Mouse (Mus musculus): ENCODE data around the gene Kpna2. TPM values are rescaled to one million over a fixed set of nuclear protein-coding genes. Genes with fewer than 3 reads are reported as not detected.
"Not testable (repeated sequence)": the region's sequence is repeated elsewhere in the genome, so short reads cannot be mapped to it uniquely, and the experiment has no call there.

Gene Kpna2
- polyA plus RNA-seq (2015; fragmentation: Nextera tagmentation; extraction: Ambion mirVana), result 427 and 439 TPM in 2 replicates

DNA sequence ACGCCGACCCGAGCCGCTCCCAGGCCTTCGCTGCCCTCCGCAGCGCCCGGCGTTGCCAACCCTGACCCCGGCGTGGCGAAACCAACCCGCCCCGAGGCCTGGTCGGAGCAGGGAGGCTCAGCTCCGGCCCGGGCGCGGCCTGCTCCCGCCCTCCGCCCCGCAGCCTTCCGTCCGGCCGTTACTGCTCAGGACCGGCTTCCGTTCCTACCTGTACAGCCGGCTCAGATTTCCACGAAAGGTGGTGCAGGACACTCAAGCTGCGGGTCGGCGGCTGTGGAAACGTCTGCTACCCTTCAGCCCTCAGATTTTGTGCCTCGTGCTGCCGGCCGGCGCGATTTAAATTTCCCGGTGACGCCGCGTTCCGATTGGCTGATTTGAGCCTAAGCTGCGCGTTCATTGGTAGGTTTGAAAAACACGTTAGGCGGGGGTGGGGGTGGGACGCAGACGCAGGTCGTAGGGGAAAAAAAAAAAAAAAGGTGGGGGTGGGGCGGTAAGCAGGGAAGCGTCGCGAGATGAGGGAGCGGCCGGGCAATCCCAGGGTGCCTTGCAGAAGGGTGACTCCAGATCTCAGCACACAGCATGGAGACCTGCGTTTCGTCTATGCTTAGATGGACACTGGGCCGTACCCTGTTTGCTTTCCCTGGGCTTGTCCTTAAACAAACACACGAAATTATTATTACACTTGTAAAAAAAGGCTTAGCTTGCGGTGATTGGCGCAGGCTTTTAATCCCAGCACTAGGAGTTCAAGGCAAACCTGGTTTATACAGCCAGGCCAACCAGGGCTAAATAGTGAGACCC lies at the start of gene Kpna2:
TSS of gene Kpna2 (minus strand) at position 391 of the 798 bp plus-strand sequence.
- DNase-seq (ENCODE audit: low spot score), result peak; percentile 92

DNA sequence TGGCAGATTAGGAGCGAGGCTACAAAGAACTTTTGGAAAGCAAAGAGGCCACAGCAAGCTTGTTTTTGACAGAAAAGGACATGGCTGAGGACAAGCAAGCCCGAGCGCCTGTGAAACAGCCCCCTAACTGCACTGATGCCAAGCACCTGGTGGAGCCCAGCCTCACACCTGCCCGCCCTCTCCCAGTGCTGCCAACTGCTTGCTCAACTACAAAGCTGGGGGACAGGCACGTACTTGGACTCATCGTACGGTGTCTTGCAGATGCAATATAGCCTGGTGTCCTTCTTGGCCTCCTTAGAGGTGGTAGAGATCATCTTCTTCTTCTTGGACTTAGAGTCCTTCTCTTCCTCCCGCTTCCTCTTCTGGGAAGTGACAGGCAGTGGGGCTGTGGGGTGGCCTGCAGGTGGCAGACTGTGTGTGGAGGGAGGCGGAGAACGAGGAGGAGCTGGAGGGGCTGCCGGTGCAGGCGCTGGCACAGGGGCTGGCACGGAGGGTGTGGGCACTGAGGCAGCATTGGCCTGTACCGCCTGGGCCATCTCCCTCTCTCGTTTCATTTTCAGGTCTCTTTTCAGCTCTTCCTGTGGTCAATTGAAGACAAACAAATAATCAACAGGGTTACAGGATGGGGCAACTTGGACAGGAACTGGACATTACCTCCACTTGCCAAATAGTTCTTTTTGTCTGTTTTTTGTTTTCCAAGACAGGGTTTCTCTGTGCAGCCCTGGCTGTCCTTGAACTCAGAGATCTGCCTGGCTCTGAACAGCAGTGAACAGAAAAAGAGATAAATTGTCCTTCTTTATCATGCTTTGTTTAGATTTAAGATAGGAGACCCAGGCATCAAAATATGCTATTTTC lies 47.7 kb upstream of the Kpna2 start:
- no peak for DNase-seq (ENCODE audit: low spot score)

DNA sequence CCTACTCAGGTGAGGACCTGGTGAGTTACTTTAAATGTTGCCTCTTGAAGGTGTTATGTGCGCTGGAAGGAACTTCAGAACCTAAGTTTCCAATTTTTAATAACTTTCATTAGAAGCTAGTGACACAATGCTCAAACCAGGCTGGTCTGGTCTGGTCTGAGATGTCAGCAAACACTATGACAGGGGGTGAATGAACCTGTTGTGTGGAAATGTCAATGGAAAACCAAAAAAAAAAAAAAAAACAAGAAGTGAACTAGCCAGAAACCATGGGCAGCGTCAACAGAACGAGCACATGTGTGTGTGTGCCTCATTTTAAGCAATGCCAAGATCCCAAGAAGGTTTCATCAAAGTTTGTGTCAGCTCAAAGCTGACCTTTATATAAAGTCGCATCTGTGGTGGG lies 46.2 kb upstream of the Kpna2 start:
- no peak for DNase-seq (ENCODE audit: low spot score)

DNA sequence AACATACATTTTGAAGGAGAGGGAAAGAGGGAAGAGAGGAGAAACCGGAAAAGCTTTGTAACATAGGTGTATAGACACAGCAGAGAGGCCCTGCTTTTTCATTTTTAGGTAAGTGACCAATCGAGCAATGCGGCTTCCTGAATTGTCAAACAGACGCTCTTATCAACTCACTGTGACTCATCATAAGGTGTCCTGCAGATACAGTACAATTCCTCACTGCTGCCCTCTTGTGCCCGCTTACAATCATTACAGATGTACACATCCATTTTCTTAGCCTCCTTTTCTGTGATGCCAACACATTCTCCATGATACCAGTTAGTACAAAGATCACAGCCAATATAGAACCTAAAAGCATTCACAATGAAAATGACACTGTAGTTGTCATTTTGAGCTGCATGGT lies 45.0 kb upstream of the Kpna2 start:
- DNase-seq (ENCODE audit: low spot score), result peak; percentile 76

DNA sequence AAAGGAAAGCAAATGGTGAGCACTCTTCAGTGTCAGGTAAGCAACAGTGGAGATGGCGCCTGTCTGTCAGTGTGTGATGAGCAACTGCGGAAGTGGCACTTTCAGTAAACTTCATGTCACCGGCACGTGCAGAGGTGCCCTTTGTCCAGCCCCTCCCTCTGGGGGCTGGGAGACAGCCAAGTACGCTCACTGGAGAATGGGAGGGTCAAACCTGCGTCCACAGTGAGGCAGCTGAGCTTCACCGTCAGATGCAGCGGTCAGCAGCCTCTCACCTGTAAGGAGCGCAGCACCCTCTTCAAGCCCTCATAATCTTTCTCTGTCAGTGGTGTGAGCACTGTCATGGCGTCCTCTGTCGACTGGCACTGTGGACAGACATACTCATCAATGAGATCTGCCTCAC lies 44.0 kb upstream of the Kpna2 start:
- DNase-seq (ENCODE audit: low spot score), result no peak

DNA sequence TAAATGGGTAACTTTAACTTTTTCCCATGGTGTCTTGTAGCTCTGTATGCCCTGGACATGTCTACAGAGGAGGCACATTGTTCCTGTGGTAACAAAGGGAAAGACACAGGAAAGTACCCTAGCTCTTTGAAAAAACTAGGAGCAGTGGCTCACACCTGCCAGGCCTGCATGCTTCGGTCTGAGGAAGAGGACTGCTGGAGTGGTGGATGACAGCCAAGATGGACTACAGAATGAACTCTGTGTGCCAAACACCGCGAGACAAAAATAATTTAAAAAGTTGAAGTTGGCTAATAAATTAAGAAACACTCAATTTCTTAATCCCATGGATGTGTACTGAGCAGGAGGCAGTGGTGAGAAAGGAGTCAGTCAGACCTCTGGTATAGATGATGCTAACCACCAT lies 42.1 kb upstream of the Kpna2 start:
- no peak for DNase-seq (ENCODE audit: low spot score)

DNA sequence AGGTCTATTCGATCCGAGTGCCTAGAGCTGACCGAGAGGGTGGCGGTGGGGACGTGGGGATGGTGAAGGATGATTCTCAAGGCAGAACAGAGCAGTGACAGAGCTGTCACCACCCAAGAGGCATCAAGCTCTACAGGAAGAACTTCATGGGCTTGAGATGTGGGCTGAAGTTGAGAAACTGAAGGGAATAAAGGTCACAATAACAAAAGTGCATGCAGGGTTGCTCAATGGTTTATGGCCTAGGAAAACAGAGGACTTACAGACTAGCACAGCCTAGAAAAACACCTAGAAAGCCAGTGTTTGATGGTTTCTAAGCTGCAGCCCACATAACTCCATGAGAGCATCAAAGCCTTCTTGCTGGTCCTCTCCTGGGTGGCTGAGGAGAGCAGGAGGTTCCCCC lies 40.1 kb upstream of the Kpna2 start:
- DNase-seq (ENCODE audit: low spot score), result no peak

DNA sequence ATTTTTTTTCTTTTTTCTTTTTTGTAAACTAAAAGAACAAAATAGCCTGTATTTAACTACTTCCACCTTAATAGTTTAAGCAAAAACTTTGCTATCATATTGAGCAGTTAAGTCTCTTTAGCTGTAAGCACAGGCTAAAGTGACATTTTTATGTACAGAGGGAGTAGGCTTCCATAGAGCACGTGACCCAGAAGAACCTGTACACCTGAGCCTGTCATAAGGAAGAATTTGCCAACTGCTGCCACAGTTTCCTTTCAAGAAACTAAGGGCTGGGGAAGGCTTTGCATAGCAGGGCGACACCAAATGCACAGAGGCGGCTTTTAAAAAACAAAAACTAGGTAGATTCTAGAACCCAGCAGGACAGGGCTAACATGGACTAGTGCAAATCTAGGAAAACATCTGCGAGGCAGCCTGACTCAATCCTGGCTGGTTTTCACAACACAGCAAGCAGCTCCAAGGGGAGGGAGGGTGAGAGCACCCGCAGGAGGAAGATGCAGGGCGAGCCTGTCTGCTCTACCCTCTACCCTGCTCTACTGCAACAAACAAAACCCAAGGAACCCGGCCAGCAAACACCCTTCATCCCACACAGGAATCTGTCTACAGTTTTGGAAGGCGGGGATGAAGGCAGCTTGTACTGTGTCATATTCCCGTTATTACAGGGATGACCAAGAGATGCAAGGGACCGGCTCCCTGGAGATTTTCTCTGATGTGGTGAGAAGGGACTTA lies 34.9 kb upstream of the Kpna2 start:
- DNase-seq (ENCODE audit: low spot score), result no peak

DNA sequence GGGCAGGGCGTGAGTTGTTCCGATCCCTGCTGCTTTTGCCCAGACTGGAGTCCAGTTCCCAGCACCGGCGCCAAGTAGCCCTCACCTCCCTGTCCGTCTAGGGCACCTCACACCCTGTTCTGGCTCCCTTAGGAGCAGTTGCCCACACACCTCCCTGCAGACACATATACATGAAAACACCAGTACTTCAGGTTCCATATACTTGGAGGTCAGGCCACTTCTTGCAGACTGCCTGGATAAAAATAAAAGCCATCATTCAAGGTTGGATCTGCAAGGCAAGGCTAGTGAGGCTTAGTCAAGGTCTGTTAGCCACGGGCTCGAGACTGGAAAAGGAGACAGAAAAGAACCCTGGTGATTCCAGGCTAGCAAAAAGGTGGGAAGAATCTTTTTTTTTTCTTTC lies 32.3 kb upstream of the Kpna2 start:
- DNase-seq (ENCODE audit: low spot score), result no peak

DNA sequence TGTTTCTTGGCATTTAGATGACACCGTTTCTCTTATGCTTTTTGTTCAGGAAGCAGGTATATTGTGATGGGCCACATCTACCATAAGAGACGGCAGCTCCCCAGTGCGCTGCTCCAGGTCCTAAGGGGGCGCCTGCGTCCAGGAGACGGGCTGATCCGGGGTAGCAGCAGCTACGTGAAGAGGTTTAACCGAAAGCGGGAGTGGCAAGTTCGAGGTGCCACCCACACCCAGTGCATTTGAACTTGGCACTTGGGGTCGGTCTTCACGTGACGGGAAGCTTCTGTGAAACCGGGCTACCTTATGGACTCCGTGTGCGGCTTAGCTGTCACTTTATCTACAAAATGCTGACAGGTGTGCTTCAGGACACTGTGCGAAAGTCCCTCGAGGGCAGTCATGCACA lies 30.2 kb upstream of the Kpna2 start:
- DNase-seq (ENCODE audit: low spot score), result peak; percentile 16

DNA sequence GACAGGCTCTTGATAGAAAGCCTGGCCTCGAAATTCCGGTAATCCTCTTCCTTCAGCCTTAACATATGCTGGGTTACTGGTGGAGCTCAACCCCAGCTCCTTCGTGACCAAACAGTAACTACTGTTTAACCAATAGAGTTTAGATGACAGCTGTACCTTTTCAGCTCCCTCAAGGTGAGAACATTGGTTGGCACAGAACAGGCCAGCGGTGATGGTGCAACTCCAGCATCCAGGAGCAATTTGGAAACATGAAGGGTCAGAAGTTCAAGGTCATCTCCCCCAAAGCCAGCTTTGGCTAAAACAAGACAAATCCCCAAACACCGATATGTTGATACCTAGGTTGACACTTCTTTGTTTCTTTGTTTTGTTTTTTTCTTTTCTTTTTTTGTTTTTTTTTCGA lies 29.4 kb upstream of the Kpna2 start:
- DNase-seq (ENCODE audit: low spot score), result no peak

DNA sequence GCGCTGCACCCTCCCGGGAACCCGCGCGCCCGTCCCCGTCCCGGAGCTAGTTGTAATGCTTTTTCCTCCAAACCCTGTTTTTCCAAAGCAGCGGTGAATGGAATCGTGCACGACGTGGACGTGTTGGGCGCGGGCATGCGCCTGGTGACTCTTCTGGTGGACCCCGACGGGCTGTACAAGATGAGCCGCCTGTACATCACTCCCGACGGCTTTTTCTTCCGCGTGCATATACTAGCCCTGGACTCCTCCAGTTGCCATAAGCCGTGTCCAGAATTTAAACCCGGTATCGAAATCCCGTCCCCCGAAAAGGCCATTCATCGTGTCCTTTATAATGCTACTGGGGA lies 28.9 kb upstream of the Kpna2 start:
- no peak for DNase-seq (ENCODE audit: low spot score)

DNA sequence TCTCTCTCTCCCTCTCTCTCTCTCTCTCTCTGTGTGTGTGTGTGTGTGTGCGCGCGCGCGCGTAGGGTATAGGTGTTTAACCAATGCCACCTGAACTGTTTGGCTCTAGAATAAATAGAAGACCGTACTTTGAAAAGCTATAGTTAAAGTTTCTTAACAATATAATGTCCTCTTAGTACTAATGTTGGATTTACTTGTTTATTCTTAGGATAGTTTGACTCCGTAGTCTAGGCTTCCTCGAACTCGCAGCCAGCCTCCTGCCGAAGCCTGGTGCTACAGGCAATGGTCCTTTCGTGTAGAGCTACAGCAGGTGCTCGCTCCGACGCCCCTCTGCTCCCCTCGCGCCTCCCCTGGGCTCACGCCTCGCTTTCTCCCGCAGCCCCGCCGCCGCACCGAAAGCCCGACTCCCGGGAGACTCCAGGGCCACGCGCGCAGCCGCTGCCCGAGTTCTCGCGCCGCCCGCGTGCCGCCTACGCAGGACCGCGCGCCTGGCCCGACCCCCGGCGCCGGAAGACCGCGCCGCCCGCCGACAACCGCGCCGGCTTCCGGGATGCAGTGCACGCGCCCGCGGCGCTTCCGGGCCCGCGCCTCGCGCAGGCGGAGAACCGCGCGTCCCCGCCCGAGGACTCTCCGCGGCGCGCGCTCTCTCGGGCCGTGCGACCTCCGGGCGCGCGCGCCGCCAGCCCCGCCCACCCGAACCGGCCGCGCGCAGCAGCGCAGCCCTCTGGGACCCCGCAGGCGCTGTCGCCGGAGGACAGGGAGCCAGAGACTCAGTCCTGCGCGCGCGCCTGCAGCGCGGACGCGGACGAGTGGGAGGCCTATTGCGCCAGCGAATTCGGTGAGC lies 28.3 kb upstream of the Kpna2 start:
- peak; percentile 97 for DNase-seq (ENCODE audit: low spot score)

DNA sequence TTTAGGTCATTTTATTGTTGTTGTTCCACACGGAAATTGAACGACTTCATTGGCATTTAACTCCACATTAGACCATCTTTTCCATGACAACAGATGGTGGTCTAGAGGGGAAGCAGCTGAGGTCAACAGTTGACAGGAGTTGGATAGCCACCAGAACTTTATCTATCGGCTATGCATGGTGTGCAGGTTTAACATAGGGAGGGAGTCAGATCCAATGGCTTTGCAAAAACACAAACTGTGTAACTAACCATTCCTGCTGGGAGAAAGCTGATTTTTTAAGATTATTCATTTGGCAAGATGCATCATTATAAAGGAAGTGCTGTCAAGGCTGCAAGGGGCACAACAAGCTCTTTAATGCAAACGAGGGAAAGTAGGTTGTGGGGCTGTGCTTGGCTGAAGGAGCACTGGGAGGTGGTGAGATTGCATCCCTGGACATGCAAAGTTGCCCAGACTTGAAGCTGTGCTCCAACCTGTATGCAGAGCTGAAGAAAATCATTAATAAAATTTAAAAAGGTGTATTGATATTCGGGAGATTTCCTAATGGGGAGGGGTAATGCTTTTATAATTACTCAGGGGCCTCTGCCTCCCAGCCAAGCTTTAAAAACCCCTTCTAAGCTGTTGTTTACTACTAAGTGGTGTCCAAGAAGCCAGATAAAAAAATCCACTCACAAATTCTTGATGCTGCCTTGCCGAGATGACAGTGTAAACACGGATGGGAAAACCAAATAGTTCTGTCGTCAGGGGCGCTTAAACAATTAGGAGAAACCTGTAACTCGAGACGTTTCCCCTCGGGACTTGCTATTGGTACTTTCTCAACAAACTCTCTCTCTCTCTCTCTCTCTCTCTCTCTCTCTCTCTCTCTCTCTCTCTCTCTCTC lies 27.5 kb upstream of the Kpna2 start:
- peak; percentile 16 for DNase-seq (ENCODE audit: low spot score)

DNA sequence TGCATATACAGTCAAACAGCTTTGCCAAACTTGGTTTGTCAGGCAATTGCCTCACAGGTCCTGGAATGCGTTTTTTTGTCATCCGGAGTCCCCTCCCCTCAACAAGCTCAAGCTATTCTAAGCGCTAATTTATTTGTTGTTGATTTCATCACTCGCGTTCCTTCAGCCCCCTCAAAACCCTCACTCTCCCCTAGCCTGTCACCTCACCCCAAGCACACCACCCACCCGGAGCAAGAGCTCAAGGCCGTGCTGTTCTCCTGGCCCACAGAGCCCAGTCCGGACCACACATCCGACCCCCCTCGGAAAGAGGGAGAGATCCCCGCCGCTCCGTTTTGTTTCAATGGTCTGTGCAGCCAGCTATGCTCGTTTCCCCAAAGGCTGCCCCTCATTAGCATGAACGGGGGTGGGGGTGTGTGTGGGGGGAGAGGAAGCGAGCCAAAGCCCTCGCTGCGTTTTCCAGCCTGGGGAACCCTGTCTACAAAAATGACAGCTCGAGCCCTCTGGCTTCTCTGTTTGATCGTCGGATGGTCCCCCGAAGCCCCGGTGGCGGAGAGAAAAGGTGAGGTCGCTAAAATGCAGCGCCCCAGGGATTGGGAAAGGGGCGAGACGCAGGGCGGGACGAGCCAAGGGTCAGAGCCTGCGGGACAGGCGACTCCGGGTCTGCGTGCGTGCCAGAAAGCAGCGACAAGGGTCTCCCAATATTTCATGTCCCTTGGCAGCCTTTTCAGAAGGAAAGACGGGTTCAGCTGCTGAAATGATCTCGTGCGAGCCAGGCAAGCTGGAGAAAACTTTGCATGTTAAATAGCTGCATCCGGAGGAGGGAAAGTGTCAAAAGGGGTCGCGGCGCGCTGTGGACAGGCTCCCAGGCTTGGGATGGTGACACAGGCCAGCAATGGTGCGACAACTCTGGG lies 26.3 kb upstream of the Kpna2 start, which contains the start of gene 1810010H24Rik:
TSS of gene 1810010H24Rik (plus strand) at position 271 of the 911 bp plus-strand sequence.
- peak; percentile 25 for DNase-seq (ENCODE audit: low spot score)

DNA sequence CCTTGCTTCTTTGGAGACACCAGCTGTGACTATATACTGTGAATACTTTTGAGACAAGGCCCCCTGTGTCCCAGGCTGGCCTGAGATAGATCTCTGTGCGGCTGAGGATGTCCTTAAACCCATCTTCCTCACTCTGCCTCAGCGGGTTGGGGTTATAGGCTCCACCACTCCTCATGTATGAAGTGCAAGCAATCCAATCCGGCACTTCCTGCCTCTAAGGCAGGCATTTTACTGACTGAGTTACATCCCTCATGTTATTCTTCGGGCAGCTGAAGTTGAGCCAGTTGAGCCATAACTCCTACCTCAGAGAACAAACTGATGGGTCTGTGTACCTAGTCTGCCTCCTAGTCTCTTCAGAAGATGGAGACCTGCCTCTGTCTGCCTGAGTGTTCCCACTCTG lies 25.1 kb upstream of the Kpna2 start:
- no peak for DNase-seq (ENCODE audit: low spot score)

DNA sequence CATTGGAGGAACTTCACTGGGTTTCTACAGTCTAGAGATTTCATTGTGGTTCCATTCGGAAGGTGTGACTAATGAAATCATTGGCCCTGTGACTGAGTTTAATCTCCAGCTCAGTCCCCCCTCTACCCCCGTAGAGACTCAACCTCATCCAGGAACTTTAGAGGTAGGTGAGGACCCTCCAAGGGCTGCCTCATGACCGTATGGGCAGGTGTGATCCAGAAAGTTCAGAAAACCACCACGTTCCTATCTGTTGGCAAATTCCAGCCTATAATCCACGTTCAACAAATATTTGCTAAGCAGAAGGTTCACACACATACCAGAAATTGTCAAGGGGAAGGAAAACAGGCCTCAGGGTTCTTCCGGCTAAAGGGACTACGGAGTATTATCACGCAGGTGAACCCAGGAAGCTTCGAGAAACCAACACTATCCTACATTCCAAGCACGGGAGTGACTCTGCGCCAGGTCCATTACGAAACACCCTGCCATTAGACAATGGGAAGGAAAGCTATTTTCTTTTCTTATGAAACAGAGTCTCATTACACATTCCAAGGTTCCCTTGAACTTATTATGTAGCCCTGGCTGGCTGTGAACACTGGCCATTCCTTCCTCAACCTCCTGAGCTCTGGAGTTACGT lies 22.8 kb upstream of the Kpna2 start:
- DNase-seq (ENCODE audit: low spot score), result no peak

DNA sequence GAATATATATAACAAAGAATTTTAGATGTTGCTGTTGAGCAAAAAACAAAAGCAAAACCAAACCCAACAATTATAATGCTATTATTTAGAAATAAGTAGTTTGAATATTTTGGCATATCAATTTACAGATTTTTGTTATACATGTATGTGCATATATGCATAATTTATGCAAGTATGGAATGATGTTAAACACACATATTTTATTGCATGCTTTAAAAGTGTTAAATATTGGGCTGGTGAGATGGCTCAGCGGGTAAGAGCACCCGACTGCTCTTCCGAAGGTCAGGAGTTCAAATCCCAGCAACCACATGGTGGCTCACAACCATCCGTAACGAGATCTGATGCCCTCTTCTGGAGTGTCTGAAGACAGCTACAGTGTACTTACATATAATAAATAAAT lies 20.4 kb upstream of the Kpna2 start:
- not testable (repeated sequence) for DNase-seq (ENCODE audit: low spot score)
